Mouse (Mus musculus) erythroid progenitor cell, adult 5-6 weeks (primary cell): ENCODE measurements around the gene Nfkbiz. TPM values are rescaled to one million over a fixed set of nuclear protein-coding genes. Genes with fewer than 3 reads are reported as not detected.

Source experiments
- ATAC-seq: replicated peaks from 2 replicates; pipeline ENCODE4 v1.8.0; 2016; ENCODE audit warnings: moderate number of reproducible peaks, mild to moderate bottlenecking, moderate TSS enrichment, inconsistent platforms; ENCODE audit not compliant: poor library complexity, low FRiP score, severe bottlenecking
- total RNA-seq, 2 experiments: library from RNA; stranded (forward) in 1 of 2; stranded (reverse) in 1 of 2; fragments of 150-400 nt in 1 of 2; fragments of 186-747, 209-891 nt in 1 of 2; gene quantifications; 2 replicates each; pipeline versions ENCODE4 v1.2.3 to v1.2.4; 2015 to 2017; ENCODE audit warnings: low replicate concordance in 2 of 2

Nfkbiz gene
- total RNA-seq, 2 experiments from 2014 or later, result 6.0 to 8.8 TPM

DNA sequence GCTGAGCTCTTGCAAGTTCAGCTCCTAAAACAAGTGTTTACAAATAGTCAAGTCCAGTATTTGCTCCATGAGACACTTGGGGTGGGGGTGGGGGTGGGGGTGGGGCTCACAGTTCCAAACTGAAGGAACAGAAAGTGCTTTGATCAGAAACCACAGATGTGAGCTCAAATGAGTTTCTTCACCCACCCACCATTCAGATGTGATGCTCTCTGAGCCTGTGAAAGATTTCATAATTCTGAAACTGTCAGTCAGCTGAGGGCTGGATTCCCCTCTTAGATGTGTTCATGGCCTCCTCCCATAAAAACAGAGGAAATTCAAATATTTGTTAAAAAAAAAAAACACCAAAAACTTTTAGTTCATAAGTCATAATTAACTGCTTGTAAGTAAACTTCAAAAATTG is 2.9 kb downstream of the Nfkbiz start:
- ATAC-seq, result no peak

DNA sequence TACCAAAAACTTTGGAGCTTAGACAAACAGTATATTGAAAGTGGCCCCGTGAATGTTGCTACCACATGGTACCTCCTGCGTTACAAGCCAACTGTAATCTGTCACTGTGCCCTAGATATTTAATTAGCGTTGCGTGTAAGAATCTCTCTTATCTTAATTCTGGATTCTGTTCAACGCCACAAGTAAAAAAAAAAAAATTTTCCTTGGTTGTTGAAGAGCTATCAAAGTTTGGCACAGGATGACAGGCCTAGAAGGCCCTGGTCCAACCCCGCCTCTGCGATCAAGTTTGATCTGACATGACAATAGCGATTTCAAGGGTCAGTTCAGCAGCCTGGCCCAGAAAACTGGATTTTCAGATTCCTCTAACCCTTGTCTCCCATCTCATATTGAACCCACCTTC is 6.1 kb downstream of the Nfkbiz start:
- no peak for ATAC-seq

DNA sequence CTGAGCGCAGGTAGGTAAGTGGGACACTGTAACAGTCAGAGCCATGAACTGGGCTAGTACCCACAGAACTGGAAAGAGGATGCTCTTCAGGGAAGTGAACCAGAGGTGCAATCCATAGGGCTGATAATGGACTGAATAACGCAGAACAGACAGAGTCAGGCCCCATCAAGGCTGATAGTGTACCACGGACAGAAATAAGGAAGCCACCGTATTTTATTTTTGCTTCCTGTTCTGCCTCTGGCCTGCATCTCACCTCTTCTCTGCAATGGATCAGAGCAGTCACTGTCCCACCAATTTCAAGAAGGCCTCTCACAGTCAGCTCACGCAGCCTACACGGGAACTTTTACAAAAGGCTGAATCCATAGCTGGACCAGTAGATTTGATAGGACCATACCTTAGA is 6.7 kb downstream of the Nfkbiz start:
- no peak for ATAC-seq

GRCm38 (mm10) chr16:55831451-55831850 is 7.2 kb downstream of the Nfkbiz start:
- no peak for ATAC-seq

- ATAC-seq, result no peak
Measured at GRCm38 (mm10) chr16:55823398-55824155, 15.1 kb downstream of the Nfkbiz start.

DNA sequence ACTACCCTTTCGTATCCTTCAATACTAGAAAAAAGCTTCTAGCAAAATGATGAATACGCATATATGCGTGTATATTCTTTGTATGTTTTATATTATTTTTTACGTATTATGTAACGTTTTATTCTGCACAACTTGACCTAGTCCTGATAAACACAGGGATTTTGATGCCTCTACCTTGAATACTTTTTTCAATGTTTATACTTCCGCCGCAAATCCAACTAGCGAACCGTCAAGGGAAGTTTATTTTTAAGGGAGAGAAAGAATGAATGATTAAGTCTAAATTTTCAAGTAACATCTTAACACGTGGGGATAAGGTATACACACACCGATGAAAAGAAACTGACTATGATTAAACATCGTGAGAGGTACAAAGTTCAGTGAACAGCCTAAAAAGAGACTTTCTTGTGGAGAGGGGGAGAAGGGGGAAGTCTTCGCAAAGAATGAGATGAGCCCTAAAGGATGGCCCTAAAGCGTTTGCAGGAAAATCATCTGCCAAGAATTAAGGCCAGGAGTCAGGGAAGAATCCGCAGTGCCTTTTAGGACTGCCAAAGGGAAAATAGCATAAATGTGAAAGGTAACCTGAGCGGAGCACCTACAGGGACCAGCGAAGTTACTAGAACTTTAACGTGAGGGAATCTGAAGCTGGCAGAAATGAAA is 15.8 kb downstream of the Nfkbiz start:
- no peak for ATAC-seq

DNA sequence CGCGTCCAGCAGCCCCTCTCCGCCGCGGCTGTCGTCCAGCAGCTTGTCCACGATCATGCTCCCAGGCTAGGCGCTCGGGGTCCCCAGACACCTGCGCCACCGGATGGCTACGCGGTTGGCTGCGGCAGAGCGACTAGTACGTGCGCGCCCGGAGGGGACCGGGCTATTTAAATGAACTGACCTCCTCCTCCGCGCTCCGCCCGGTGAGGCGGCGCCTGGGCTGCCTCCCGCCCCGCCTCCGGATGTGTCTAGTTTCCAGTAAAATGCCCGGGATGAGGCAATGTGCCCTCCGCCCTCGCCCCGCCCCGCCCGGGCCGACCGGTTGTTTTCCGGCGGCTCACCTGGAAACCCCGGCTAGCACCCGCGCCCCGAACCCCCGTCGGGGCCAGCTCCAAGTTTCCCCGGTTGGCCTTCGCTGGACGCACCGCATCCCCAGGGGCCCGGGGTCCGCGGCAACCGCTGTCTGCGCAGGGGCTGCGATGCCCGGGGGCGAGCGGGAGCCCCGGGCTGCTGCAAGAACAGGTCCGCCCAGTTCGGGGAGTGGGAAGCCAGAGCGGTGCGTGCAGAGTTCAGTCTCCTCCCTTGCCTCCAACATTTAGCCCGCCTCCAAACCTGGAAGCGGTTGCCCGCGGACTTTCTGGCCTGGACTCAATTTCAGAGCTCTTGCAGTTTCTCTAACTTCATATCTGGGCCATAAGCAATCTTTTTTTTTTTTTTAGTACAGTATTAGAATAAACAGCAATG is 16.5 kb downstream of the Nfkbiz start:
- ATAC-seq, result peak; percentile 96

GRCm38 (mm10) chr16:55821571-55821981 is 17.1 kb downstream of the Nfkbiz start:
- no peak for ATAC-seq

DNA sequence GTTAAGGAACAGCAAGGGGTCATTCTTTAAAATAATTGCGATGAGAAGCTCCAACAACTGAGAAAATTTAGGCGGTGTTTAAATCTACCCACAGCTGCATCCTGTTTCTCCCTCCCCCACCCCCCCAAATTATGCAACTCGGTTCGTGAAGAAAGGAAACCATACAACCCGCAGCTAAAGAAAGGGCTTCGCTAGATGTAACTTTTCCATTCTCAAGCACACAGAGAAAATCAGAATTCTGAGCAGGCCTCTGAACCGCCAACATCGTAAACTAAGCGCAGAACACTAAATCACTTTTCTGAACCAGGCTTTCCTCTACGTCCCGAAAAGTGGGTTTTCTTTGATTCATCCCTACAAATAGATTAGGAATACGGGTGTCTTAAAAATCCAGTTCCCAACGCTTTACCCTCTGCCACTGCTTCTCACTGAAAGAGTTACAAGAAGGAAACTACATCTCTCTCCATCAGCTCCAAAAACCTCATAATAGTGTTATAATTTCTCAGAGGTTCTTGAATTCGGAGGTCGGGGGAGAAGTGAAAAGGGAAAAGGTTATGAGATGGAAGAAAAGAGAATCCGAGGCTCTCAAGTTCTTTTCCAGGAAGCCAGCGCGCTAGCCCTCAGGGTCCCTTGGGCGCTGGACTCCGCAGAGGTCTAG is 17.7 kb downstream of the Nfkbiz start:
- ATAC-seq, result no peak

GRCm38 (mm10) chr16:55820161-55820915 is 18.4 kb downstream of the Nfkbiz start:
- ATAC-seq, result no peak

DNA sequence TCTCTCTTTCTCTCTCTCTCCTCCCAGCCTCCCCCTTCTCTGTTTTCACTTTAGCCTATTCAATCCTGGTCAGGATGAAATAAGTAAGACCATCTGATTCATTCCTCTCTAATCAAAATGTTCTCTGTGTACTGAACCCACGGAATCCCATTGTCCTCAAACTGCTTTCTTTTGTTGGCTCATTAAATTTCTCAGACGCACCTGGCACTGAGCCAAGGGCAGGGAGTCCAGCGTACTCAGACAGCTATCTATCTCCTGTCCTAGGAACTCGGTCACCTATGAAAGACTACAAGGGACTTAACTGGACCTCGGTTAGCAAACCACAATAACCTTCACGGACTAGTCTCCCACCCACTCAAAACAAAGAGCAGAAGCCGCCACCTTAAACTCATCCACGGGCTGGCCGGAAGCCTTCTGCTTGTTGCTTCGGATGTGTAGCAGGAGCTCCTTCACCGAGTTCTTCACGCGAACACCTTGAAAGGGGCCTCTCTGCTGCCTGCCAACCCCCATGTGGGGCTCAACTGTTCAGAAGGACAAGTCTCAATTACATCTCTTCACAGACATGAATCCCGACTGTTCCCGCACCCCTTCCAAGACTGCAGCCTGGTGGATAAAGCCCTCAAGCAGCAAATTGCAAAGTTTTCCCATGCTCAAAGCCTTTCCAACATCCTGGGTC is 19.4 kb downstream of the Nfkbiz start:
- ATAC-seq, result no peak

DNA sequence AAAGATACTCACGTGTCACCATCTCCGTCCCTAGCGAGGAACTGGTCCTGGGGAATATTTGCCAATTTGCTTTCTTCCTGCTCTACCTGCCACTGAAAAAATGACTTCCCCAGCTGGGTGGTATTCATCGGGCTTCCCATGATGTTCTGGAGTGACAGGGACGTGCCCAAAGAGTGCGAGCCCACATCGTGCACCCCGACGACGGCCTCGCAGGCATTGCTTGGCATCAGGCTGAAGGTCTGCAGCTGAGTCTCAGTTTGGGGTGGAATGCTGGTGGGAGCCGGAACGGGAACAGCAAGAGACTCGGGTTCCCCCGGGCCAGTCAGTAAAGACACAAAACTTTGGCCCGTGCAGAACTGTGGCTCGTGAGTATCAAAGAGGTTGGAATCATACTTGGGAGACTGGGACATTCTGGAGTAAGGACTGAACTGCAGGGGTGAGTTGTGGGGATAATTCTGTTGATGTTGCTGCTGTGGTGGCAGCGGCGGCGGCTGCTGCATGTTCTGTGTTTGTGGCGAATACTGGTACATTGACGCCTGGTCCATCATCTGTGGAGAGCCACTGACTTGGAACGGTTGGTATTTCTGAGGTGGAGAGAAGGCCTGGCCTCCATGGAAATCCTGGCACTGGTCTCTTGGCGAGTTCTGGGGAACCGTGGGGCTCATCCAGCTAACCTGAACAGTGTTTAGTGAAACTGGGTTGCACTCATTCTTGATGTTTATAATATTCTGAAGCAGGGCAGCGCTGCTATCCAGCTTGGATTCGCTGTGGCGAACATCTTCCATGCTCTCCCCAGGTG is 20.8 kb downstream of the Nfkbiz start:
- ATAC-seq, result no peak

DNA sequence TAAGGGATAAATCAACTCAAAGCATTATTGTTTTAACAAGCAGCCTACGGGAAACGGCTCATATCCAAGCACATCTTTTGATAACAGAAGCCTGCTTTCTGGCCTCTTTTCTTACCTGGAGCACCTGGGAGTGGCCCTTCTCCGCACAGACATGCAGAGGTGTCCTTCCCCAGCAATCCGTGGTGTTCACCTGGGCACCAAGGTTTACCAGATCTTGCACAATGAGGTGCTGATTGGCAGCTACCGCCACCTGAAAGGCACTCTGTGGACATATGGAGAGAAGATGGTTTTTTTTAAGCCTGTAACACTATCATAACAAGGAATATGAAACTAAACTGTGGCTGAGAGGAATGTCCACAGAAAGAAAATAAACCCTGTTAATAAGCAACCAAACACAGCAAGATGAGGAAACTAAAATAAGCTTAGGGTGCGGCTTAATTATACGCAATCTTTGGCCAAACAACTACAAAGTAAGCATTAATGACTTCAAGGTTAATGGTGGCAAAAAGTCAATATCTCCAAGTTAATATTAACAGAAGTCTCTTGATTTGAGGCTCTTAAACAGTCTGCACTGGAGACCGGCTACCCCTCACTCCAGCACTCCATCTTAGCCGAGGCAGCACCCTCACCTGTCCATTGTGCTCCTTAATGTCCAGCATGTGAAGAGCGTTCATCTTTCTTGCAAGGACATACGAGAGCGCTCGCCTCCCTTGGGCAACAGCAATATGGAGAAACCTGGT is 22.3 kb downstream of the Nfkbiz start:
- no peak for ATAC-seq

- ATAC-seq, result no peak
Measured at GRCm38 (mm10) chr16:55815466-55815865, 23.2 kb downstream of the Nfkbiz start.

- ATAC-seq, result no peak
Measured at GRCm38 (mm10) chr16:55814686-55815085, 24.0 kb downstream of the Nfkbiz start.

DNA sequence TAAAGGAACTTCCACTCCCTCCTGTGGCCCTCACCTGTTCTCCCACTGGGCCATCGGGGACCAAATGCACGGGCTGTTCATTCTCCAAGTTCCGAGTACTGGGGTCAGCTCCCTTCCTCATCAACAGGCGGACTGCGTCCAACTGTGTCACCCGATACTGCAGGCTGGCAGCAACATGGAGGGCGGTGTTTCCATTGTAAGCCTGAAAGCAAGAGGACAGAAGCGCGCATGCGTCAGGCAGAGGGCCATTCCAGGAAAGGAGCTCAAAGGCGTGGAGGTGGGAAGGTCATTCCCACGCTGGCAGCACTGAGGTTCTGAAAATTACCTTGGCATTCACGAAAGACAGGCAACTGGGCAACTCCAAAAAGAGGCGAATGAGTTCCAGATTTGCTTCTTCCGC is 24.8 kb downstream of the Nfkbiz start:
- no peak for ATAC-seq

GRCm38 (mm10) chr16:55811792-55812191 is 26.9 kb downstream of the Nfkbiz start:
- ATAC-seq, result no peak
